ENCODE assay signal across 16 mouse cellular contexts in genomic region chr17:90813760-90814159, GRCm38 (mm10).
A peak's percentile ranks its signal among the peaks of the same experiment; 100 is the strongest.
DNase-seq lines count a peak whose midpoint lies in the region; ATAC-seq and TF ChIP-seq lines count a peak whose summit lies in the region.
"Had no signal": no experiment of that assay in that cellular context is flagged by ENCODE, and none has a peak within 500 bp of the region (broad histone marks: within the 10 kb centered on the region; RNA-seq: fewer than 3 reads in every experiment).

No protein-coding gene starts in this region.

- no peak overlapping the region for H3K27ac ChIP-seq in forebrain, embryonic 16.5 days (ENCODE audit: low read length)
- no peak overlapping the region for H3K27ac ChIP-seq in forebrain, embryonic 14.5 days (ENCODE audit: low read depth, low read length)
- H3K27ac ChIP-seq in kidney, adult 2 months (ENCODE audit: insufficient read depth, low read depth, low read length) = no peak overlapping the region
- H3K27ac ChIP-seq: liver, embryonic 12.5 days; stomach, embryonic 15.5 days had no signal

- peak; percentile 15; the same call in 1 of the 2 replicates for ATAC-seq in forebrain, embryonic 16.5 days
- no peak for ATAC-seq in forebrain, embryonic 14.5 days
- ATAC-seq: liver, embryonic 12.5 days had no signal

- TF ChIP-seq CTCF in kidney, adult 2 months (conservative IDR thresholded peaks at IDR 0.05; ENCODE audit: insufficient read depth, insufficient read length, low read depth, low read length) = no peak

- no peak overlapping the region for H3K4me3 ChIP-seq in forebrain, embryonic 16.5 days (replicated peaks; ENCODE audit: low read length)
- no peak overlapping the region for H3K4me3 ChIP-seq in forebrain, embryonic 14.5 days (ENCODE audit: low read depth, low read length)
- H3K4me3 ChIP-seq in kidney, adult 2 months (ENCODE audit: insufficient read depth, low read depth, low read length) = no peak overlapping the region
- H3K4me3 ChIP-seq: liver, embryonic 12.5 days; stomach, embryonic 15.5 days had no signal

- no peaks in the 10 kb centered on the region; the same call in 1 of the 2 replicates for H3K4me1 ChIP-seq in forebrain, embryonic 16.5 days (replicated peaks; ENCODE audit: control insufficient read depth, insufficient read depth, low read length)
- no peaks in the 10 kb centered on the region for H3K4me1 ChIP-seq in forebrain, embryonic 14.5 days (ENCODE audit: control insufficient read depth, insufficient read depth, low read length)
- H3K4me1 ChIP-seq in kidney, adult 2 months (ENCODE audit: control insufficient read depth, insufficient read depth, low read length) = no peaks in the 10 kb centered on the region
- H3K4me1 ChIP-seq: liver, embryonic 12.5 days; stomach, embryonic 15.5 days had no signal

- no peaks in the 10 kb centered on the region for H3K9me3 ChIP-seq in forebrain, embryonic 16.5 days (ENCODE audit: control insufficient read depth, low read length)
- H3K9me3 ChIP-seq in forebrain, embryonic 14.5 days (replicated peaks; ENCODE audit: control insufficient read depth, low read length) = no peaks in the 10 kb centered on the region
- H3K9me3 ChIP-seq: liver, embryonic 12.5 days; stomach, embryonic 15.5 days had no signal

- H3K27me3 ChIP-seq in forebrain, embryonic 16.5 days (replicated peaks; ENCODE audit: control insufficient read depth, insufficient read depth, low read length) = no peaks in the 10 kb centered on the region
- H3K27me3 ChIP-seq in forebrain, embryonic 14.5 days (replicated peaks; ENCODE audit: control insufficient read depth, insufficient read depth, low read length) = no peaks in the 10 kb centered on the region
- H3K27me3 ChIP-seq in kidney, adult 2 months (replicated peaks; ENCODE audit: control insufficient read depth, insufficient read depth, low read length) = no peaks in the 10 kb centered on the region
- H3K27me3 ChIP-seq: liver, embryonic 12.5 days; stomach, embryonic 15.5 days had no signal

- H3K9ac ChIP-seq in forebrain, embryonic 16.5 days (replicated peaks; ENCODE audit: low read depth, low read length) = no peak overlapping the region
- H3K9ac ChIP-seq in forebrain, embryonic 14.5 days (ENCODE audit: low read length) = no peak overlapping the region
- H3K9ac ChIP-seq: liver, embryonic 12.5 days; stomach, embryonic 15.5 days had no signal

- no peak for DNase-seq in forebrain, embryonic 14.5 days (ENCODE audit: low spot score)
- DNase-seq in kidney, adult 2 months = peak; percentile 71
- no peak for DNase-seq in kidney, adult 18-20 months
- DNase-seq in brain, adult 2 months (ENCODE audit: low read depth, low spot score) = peak; percentile 89
- peak; percentile 69 for DNase-seq in lung, postnatal 10 days
- DNase-seq in urinary bladder, postnatal 36 days (ENCODE audit: low spot score in 2 of 2) = no peak
- DNase-seq: B cell, adult 2 months; gastrocnemius, postnatal 25 days; kidney, postnatal 10 days; midbrain, embryonic 14.5 days; right cerebral cortex, adult 18-20 months; spleen, adult 18-20 months; thymus, postnatal 25 days had no signal

- no peak for TF ChIP-seq POLR2A in kidney, adult 2 months (IDR thresholded peaks at IDR 0.05; ENCODE audit: low read depth, low read length)

- no peaks in the 10 kb centered on the region for H3K36me3 ChIP-seq in forebrain, embryonic 16.5 days (ENCODE audit: control insufficient read depth, insufficient read depth)
- no peaks in the 10 kb centered on the region for H3K36me3 ChIP-seq in forebrain, embryonic 14.5 days (ENCODE audit: control insufficient read depth, insufficient read depth, low read length)
- no peaks in the 10 kb centered on the region for H3K36me3 ChIP-seq in kidney, adult 2 months (ENCODE audit: control insufficient read depth, insufficient read depth, low read length)
- H3K36me3 ChIP-seq: liver, embryonic 12.5 days; stomach, embryonic 15.5 days had no signal

- no peak overlapping the region for H3K4me2 ChIP-seq in forebrain, embryonic 16.5 days (ENCODE audit: low read length)
- no peak overlapping the region for H3K4me2 ChIP-seq in forebrain, embryonic 14.5 days (ENCODE audit: low read length)
- H3K4me2 ChIP-seq: liver, embryonic 12.5 days; stomach, embryonic 15.5 days had no signal

Comparison
In these comparisons a context has a peak if more than half of its experiments do, and no peak if none do; other contexts are left out.
1. DNase-seq: peak in kidney, adult 2 months (single experiment), brain, adult 2 months (single experiment) and lung, postnatal 10 days (single experiment); none in forebrain, embryonic 14.5 days (single experiment), kidney, adult 18-20 months (single experiment) and urinary bladder, postnatal 36 days (0 of 2).